Mouse (Mus musculus) thymus, adult 2 months (tissue): Measurements from ENCODE around the gene Tbc1d16. TPM values are rescaled to one million over a fixed set of nuclear protein-coding genes. Genes with fewer than 3 reads are reported as not detected.

Experiments
- DNase-seq: peaks from one replicate; pipeline ENCODE4 v3.0.0; 2021
- H3K27ac ChIP-seq: fragments of 200-500 bp; 2 replicates; pipeline ENCODE4 v1.5.1; 2012; ENCODE audit warnings: low read length, control low read depth; ENCODE audit not compliant: control insufficient read depth, insufficient read depth
- H3K27me3 ChIP-seq: fragments of 200-500 bp; 2 replicates; pipeline ENCODE4 v1.6.1; 2012; ENCODE audit warnings: mild to moderate bottlenecking, low read length, moderate library complexity, mixed read lengths; ENCODE audit not compliant: control insufficient read depth, insufficient read depth
- H3K36me3 ChIP-seq: fragments of 200-500 bp; 2 replicates; pipeline ENCODE4 v1.6.1; 2012; ENCODE audit warnings: mild to moderate bottlenecking, low read length, moderate library complexity; ENCODE audit not compliant: control insufficient read depth, insufficient read depth
- H3K4me1 ChIP-seq: fragments of 200-500 bp; replicated peaks from 2 replicates; pipeline ENCODE4 v1.6.1; 2012; ENCODE audit warnings: low read length; ENCODE audit not compliant: control insufficient read depth, insufficient read depth
- H3K4me3 ChIP-seq: fragments of 200-500 bp; 2 replicates; pipeline ENCODE4 v1.5.1; 2012; ENCODE audit warnings: mild to moderate bottlenecking, low read length, control low read depth, moderate library complexity; ENCODE audit not compliant: control insufficient read depth, insufficient read depth
- CTCF ChIP-seq: fragments of 200-500 bp; IDR thresholded peaks from 2 replicates; pipeline ENCODE4 v1.5.1; 2012; ENCODE audit warnings: mild to moderate bottlenecking, control low read depth, low read length, moderate library complexity, borderline replicate concordance; ENCODE audit not compliant: control insufficient read depth, poor library complexity, insufficient read depth; ENCODE audit errors: extremely low read depth
- POLR2A ChIP-seq: fragments of 200-500 bp; IDR thresholded peaks from 2 replicates; pipeline ENCODE4 v1.6.1; 2012; ENCODE audit warnings: mild to moderate bottlenecking, low read length, control low read depth, moderate library complexity; ENCODE audit not compliant: control insufficient read depth, poor library complexity, insufficient read depth; ENCODE audit errors: extremely low read depth
- WGBS: fragments of 180-500 bp; shearing (Covaris S2); methylation state at CpG from one replicate; pipeline ENCODE4 v1.1.7; 2018; 5-methylcytosine and 5-hydroxymethylcytosine counted together
- polyA plus RNA-seq: library from polyadenylated mRNA; depleted of rRNA; stranded (reverse); fragments of >200 nt; gene quantifications from 2 replicates; pipeline ENCODE4 v1.2.3, GENCODE M21; 2012

Tbc1d16 gene
- polyA plus RNA-seq, 1 experiment, result 12.0 TPM

DNA sequence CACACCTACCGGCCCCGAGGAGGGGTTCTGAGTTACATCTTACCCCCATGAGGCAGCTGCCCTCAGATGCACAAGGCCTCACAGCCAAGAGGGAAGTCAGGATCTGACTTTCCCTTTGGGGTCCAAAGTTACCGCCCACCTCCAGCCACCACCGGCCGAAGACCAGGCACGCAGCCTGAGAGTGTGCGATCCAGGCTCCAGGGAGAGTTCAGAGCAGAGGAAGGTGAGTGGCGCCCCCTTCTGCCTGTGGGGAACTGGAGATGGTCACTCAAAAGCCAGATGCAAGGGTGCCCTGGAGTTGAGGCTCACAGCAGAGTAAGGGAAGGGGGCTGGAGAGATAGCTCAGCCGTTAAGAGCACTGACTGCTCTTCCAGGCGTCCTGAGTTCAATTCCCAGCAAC, 22.6 kb downstream of the Tbc1d16 start:
- TF ChIP-seq POLR2A, result no peak
- TF ChIP-seq CTCF, result no peak
- no peaks in the 10 kb centered on the region for H3K36me3 ChIP-seq
- H3K27ac ChIP-seq, result no peak overlapping the region
- H3K4me1 ChIP-seq, result no peaks in the 10 kb centered on the region
- WGBS, result 99% methylated on average over 10 of the region's 10 CpGs
- no peak overlapping the region for H3K4me3 ChIP-seq
- H3K27me3 ChIP-seq, result no peaks in the 10 kb centered on the region
- no peak for DNase-seq

DNA sequence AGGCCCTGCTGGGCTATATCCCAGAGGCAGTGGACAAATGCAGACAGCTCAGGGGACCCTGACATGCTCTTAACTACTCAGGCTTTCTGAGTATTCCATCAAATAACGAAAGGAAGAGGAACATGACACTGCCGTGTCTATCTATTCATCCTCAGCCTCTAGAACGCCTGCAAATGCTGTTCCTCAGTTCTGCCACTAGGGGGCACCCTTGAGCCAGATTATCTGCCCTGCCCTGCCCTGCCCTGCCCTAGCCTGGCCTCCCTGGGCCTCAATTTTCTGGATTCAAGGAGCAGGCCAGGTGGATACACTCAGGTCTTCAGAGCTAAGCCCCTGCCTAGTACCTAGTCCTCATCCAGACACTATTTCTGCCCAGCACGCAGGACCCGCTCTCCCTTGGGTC, 24.9 kb downstream of the Tbc1d16 start:
- peak; percentile 31 for DNase-seq
- Histone ChIP-seq H3K27me3 (no peaks in the 10 kb centered on the region), H3K27ac (no peak overlapping the region), H3K36me3 (no peaks in the 10 kb centered on the region), H3K4me3 (no peak overlapping the region), H3K4me1 (peaks cover 7% of the 10 kb centered on the region; the same call in 1 of the 2 replicates)
- WGBS, result 50% methylated on average over 5 of the region's 5 CpGs
- TF ChIP-seq CTCF, result peak; percentile 94
- TF ChIP-seq POLR2A, result no peak

DNA sequence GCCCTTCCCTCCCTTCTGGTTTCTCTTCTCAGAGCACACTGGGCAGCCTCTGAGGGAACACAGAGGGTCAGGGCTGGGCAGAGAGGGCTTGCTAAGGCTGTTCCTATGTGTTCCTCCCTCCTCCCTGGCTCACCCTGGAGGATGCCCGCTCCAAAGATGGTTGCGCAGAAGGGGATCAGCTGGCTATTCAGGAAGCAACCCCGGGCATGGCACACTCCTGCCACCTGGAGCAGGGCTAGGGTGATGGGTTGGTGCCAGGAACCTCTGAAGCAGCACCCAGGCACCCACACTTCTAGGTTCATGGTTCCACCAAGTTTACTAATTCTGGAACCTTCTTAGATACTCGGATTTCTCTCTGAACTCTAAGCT, 29.1 kb downstream of the Tbc1d16 start:
- H3K4me3 ChIP-seq, result no peak overlapping the region
- WGBS, result 80% methylated on average over 4 of the region's 4 CpGs
- peaks cover 10% of the 10 kb centered on the region; the same call in 1 of the 2 replicates for H3K4me1 ChIP-seq
- H3K27ac ChIP-seq, result no peak overlapping the region
- no peak for DNase-seq
- H3K27me3 ChIP-seq, result no peaks in the 10 kb centered on the region
- no peak for TF ChIP-seq CTCF
- TF ChIP-seq POLR2A, result no peak
- no peaks in the 10 kb centered on the region for H3K36me3 ChIP-seq

DNA sequence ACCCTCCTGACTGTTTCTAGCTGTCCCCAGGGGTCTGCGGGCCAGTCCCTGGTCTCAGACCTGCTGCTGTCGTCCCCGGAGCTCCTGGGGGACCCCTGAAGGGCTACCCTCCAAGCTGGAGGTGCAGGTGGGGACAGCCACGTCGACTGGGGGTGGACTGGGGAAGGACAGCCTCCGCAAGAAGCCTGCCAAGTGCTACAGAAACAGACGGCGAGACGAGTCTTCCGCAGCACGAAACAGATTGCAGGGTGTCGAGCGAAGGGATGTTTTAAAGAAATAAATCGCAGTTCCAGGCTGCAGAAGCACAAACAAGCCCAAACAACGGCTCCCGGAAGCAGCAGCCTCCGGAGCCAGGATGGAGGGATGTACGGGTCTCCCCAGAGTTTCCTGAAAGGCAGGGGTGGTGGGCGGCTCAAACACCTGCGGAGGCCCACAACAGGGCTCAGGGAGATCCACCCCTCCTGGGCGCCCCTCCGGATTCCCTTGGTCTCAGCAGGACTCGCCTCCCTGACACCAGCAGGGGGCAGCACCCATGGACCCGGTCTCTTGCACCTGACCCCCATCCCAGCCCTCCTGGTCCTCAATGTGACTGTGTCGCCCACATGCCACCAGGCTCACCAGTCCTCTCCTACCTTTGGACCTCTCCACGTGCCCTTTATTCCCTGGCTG, 29.6 kb downstream of the Tbc1d16 start:
- H3K4me3 ChIP-seq, result no peak overlapping the region
- DNase-seq, result peak; percentile 49
- no peak overlapping the region for H3K27ac ChIP-seq
- H3K36me3 ChIP-seq, result no peaks in the 10 kb centered on the region
- TF ChIP-seq CTCF (peak; percentile 75; the same call in 1 of the 2 replicates), POLR2A (no peak)
- no peaks in the 10 kb centered on the region for H3K27me3 ChIP-seq
- H3K4me1 ChIP-seq, result peaks cover 10% of the 10 kb centered on the region; the same call in 1 of the 2 replicates
- 47% methylated on average over 26 of the region's 26 CpGs for WGBS

DNA sequence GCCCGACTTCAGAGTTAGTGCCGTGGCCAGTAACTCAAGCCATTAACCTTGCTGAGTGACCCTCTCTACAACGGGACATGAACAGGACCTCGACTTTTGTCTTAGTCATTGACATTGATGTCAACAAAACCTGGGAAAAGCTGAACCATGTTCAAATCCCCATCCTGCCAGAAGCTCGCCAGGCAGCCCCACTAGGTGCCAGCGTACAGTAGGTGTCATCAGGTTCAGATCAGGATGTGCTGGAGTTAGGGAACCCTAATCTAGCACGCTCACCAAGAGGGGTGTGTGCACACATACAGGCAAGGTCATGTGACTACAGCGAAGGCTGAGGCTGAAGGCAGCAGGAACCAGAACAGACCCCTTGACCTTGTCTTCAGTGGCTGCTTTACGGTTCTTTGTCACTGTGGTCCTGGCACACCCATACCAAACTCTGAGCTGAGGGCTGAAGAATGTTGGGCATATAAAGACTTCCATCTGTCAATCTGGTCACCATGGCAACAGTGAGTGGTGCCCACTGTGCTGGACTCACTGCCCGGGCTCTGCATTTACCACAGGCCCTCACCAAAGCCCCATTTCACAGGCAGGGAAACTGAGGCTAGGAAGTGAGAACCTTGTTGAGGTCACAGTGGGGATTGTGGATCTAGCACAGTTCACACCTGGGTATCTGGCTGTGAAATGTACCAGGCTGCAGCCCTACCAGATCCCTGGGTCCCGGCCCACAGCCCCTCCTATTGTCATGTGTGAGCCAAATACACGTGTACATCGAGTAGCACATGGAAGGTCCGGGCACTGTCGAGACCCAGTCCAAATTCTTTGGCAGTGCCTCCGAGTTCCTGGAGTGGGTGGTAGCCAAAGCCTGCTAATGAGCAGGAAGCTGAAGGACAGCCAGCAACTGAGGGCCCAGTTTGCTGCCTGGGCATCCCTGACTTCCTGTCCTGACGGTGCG, 30.4 kb downstream of the Tbc1d16 start:
- no peak for DNase-seq
- TF ChIP-seq POLR2A, result no peak
- no peak for TF ChIP-seq CTCF
- 93% methylated on average over 18 of the region's 18 CpGs for WGBS
- H3K36me3 ChIP-seq, result no peaks in the 10 kb centered on the region
- H3K4me3 ChIP-seq, result no peak overlapping the region
- H3K27ac ChIP-seq, result no peak overlapping the region
- no peaks in the 10 kb centered on the region for H3K27me3 ChIP-seq
- H3K4me1 ChIP-seq, result peaks cover 10% of the 10 kb centered on the region; the same call in 1 of the 2 replicates

DNA sequence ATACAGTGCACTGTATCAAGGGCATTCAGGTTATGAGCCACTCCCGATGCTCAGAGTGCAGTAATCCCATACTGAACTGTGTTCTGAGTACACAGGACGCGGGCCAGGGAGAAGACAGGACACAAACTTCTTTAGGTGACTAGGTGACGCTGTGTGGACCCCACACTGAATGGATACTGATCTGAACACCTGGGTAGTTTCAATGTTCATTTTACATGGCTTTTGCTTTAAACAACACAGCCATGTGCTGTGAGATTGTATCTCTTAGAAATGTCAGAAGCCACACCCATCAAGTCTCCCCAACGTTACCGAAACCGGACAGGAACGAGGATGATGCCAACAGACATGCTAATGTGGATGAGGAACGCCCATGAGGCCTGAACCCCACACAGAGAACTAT, 35.7 kb downstream of the Tbc1d16 start:
- Histone ChIP-seq H3K27me3 (no peaks in the 10 kb centered on the region), H3K4me3 (no peak overlapping the region), H3K27ac (no peak overlapping the region), H3K4me1 (peaks cover 7% of the 10 kb centered on the region), H3K36me3 (no peaks in the 10 kb centered on the region)
- DNase-seq, result no peak
- 93% methylated on average over 9 of the region's 9 CpGs for WGBS
- no peak for TF ChIP-seq CTCF
- no peak for TF ChIP-seq POLR2A
